Mouse (Mus musculus) c-Kit-negative CD71-positive TER-119-positive erythroid progenitor cells, embryonic 14.5 days (primary cell): Measurements from ENCODE around the gene Hscb.
"Not testable (repeated sequence)": the region's sequence is repeated elsewhere in the genome, so short reads cannot be mapped to it uniquely, and the experiment has no call there.

Experiments
- DNase-seq: peaks from one replicate; pipeline ENCODE4 v3.0.0-alpha.2; 2013; ENCODE audit warnings: low read depth, low spot score

The Hscb gene

GRCm38 (mm10) chr5:110839678-110840365 lies at the start of gene Hscb, which contains the start of gene Chek2:
Gene Hscb (minus strand): TSS chr5:110839777.
Gene Chek2 (plus strand): TSS chr5:110839979.
- DNase-seq: peak; percentile 98

- no peak for DNase-seq
Observed at GRCm38 (mm10) chr5:110888596-110888995, 49.0 kb upstream of the Hscb start.

- DNase-seq: peak; percentile 55
Observed at GRCm38 (mm10) chr5:110879584-110880374, 40.2 kb upstream of the Hscb start, which contains the start of gene Ttc28. Gene Ttc28 (plus strand): TSS chr5:110879803.

- no peak for DNase-seq
Observed at GRCm38 (mm10) chr5:110879042-110879441, 39.5 kb upstream of the Hscb start.

- not testable (repeated sequence) for DNase-seq
Observed at GRCm38 (mm10) chr5:110878526-110878925, 38.9 kb upstream of the Hscb start.

GRCm38 (mm10) chr5:110877666-110878505 lies 38.3 kb upstream of the Hscb start:
- DNase-seq: no peak

DNA sequence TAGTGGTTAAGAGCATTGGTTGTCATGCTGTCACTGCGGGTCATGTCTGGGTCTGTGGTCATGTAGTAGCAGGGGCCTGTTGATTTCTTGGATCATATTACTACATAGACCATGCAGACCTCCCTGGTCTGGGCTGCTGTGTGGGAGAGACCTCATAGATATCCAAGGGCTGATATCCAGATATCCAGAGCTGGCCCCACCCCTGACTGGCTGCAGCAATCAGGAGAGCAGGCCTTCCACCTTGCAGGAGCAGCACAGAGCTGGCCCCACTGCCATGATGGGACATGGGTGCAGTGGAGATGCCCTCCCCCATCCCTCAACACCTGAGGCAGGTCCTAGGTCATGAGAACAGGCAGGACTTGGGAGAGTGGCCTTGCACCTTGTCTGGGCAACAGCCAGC lies 35.7 kb upstream of the Hscb start:
- no peak for DNase-seq

- DNase-seq: no peak
Observed at GRCm38 (mm10) chr5:110874711-110875110, 35.1 kb upstream of the Hscb start.

- DNase-seq: no peak
Observed at GRCm38 (mm10) chr5:110873160-110873559, 33.6 kb upstream of the Hscb start.

GRCm38 (mm10) chr5:110869242-110869669 lies 29.7 kb upstream of the Hscb start:
- DNase-seq: no peak

DNA sequence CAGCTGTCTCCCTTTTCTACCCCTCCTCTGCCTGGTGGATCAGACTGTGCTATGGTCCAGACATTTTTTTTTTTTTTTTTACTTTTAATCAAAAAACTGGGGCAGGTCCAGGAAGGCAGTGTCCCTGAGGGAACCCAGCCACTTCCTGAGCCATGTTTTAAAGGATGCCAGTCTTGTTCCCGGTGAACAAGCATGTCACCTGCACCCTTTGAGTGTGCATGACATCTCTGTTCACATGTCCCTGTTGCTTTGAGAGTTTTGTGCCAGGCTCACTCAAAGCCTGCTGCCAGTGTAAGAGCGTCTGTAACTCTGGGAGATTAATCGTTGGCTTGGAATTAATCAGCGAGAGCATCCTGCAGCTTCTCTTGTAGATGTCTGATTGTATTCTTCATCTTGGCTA lies 28.9 kb upstream of the Hscb start:
- no peak for DNase-seq

DNA sequence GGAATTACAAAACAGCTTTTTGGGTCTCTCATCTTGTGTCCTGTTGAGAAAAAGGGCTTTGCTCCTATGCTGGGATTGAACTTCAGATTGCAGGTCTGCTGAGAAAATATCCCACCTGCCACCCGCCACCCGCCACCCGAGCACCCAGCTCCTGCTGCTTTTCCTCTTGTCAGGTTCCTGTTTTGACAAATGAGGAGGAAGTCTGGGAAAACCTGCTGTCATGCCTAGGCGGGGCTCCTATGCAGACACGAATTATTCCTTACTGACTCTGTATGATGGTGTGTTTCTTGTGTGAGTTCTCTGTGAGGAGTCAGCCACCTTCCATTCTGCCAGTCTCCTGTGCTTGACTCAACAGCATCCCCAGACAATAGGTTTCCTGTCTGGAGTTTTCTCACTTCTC lies 20.9 kb upstream of the Hscb start:
- DNase-seq: no peak

GRCm38 (mm10) chr5:110859013-110859650 lies 19.6 kb upstream of the Hscb start:
- no peak for DNase-seq

DNA sequence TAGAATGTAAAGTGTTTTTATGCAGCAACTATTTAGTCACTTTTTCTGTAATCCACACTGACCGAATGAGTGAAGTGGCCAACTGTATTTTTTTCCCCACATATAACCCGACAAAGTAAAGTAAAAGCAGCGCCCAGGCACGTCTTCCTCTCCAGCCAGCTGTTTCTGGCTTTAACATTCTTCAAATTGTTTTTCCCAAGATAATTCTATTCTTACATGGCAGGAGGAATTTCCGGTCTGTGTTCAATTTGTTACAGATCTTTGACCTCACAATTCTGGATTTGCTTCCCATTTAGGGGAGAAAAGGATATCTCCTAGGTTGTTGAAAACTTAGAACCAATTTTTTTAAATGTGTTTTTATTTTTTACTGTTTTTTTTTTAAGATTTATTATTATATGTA lies 17.5 kb upstream of the Hscb start:
- DNase-seq: no peak

DNA sequence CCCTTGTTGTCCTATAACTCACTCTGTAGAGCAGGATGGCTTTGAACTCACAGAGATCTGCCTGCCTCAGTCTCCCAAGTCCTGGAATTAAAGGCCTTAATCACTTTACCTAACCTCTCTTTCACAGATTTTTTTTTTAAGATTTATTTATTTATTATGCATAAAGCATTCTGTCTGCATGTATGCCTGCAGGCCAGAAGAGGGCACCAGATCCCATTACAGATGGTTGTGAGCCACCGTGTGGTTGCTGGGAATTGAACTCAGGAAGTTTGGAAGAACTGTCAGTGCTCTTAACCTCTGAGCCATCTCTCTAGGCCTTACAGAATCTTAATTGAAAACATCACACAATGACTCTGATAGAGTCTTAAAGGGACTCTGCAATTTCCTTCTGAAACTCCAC lies 13.4 kb upstream of the Hscb start:
- DNase-seq: no peak

- DNase-seq: no peak
Observed at GRCm38 (mm10) chr5:110841046-110841862, 1.7 kb upstream of the Hscb start.

- DNase-seq: no peak
Observed at GRCm38 (mm10) chr5:110840465-110840864, 888 bp upstream of the Hscb start.

DNA sequence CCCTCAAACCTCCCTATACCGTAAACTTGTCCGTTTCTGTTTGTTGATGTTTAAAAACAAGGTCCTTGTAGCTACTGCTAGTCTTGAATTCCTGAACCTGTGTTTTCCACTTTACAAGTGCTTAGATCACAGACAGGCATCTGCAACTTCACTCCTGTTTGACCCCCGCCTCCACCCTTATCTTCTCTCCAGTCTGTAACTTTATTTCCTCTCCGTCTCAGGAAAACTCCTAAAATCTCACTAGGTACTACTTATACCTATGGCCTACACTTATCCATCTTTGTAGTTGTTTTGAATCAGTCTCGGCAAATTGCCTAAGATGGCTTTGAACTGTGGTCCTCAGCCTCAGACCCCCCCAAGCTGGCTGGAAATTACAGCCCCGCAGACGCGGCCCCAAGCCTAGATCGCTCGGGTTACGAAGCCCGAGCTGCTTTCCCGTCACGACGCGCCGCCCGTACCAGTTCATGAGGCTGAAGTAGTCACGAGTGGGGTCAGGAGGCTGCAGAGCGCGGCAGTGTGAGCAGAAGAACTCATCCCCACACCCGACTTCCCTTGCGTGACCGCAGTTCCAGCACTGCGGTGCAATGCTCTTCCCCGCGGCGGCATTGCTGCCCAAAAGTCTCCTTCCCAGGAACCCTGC lies 419 bp downstream of the Hscb start:
- no peak for DNase-seq

DNA sequence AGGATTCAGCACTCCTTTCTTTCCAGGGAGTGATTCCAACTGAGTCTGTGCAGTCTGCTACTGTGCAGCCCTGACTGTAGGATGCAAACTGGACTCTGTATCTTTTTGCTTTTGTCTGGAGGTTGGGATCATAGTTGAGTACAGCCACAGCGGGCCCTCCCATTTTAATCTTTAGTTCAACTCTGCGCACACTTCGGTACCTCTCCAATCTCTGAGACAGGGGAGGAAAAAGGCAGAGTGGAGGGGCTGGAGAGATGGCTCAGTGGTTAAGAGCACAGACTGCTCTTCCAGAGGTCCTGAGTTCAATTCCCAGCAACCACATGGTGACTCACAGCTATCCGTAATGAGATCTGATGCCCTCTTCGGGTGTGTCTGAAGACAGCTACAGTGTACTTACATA lies 1.6 kb downstream of the Hscb start:
- not testable (repeated sequence) for DNase-seq

GRCm38 (mm10) chr5:110835959-110836358 lies 3.6 kb downstream of the Hscb start:
- DNase-seq: peak; percentile 80
